Mouse (Mus musculus): ENCODE results near the gene Celf2.

DNA sequence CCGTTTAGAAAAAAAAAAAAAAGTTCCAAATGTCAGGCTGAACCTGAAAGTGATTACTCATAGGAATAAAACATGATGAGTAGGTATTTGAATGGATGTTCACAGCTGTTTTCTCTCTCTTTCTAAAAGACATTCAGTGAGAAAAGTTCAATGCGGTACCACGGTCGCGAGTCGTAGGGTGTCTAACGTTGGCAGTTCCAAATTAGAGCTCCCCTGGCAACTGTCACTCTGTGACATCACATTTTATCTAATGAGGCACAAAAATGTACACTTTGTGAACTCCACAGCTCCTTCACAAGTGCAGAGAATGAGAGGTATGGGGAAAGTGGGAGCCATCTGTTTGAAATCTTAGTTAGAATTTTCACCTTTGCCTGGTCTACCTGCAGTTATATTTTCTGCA lies 274.8 kb downstream of the Celf2 start:
- TF ChIP-seq CTCF (IDR thresholded peaks at IDR 0.05; ENCODE audit: extremely low read depth, insufficient read depth, insufficient read length, insufficient replicate concordance), result no peak
- TF ChIP-seq POLR2A (IDR thresholded peaks at IDR 0.05; ENCODE audit: low read depth, low read length), result no peak
